Mouse (Mus musculus): ENCODE results near the gene Hspb6.

The Hspb6 gene

DNA sequence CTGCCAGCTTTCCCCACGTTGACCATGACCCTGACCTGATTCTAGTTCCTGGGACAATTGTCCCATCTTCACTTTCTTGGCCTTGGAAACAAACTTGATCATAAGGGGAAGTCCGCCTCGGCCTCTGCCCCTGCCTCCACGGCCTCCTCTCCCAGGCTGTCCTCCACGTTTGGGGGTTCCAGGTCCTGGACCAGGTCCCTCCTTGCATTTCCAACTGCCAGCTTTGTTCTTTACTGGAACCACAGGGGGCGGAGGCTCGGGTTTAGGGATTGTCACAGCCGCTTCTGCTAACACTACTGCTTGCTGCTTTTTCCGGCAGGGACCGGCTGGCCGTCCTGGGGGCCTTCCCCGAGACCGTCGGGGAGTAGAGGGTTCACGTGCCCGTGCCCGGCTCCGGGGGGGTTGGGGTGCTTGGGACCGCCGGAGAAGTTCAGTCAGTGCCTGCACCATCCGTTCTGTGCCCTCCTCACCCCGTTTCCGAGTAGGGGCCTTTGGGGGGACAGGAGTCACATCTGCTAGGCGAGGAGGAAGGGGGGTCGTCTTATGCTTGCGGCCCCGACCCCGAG lies 34.6 kb downstream of the Hspb6 start:
- no peak for DNase-seq (ENCODE audit: low spot score)

DNA sequence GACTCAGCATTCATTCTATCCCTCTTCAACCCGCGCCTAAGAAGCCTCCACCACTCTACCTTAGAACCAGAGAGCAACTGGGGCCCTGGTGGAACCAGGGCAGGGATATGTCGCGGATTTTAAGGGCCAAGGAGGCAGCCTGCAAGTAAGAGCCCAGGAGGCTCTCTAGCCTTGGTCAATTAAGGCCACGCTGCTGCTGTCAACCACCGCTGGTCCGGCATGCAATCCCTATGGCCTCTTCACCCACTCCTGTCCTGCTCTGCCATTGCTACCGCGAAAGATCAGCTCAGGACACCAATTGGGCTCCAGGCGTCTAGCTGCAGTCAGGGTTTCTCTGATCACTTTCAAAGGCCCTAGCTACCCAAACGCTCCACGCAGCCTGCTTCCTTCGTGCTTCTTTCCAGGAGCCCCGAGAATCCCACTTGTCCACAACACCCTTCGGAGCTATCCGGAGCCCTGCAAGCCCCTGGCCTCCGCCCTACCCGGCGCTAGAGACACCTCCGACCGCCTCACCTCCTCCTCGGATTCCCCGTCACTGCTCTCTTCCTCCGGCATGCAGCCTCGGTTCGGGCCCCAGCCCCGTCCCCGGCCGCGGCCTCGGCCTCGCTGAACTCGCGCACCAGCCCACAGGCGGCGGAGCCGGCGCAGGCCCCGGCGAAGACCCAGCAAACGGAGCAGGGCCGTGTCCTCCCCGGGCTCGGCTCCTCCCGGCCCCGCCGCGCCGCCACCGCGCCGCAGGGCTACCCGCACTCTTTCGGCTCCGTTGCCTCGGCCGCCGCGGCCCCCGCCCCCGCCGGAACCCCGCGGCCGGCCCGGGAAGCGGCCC lies 36.1 kb downstream of the Hspb6 start:
- peak; percentile 72 for DNase-seq (ENCODE audit: low spot score)

DNA sequence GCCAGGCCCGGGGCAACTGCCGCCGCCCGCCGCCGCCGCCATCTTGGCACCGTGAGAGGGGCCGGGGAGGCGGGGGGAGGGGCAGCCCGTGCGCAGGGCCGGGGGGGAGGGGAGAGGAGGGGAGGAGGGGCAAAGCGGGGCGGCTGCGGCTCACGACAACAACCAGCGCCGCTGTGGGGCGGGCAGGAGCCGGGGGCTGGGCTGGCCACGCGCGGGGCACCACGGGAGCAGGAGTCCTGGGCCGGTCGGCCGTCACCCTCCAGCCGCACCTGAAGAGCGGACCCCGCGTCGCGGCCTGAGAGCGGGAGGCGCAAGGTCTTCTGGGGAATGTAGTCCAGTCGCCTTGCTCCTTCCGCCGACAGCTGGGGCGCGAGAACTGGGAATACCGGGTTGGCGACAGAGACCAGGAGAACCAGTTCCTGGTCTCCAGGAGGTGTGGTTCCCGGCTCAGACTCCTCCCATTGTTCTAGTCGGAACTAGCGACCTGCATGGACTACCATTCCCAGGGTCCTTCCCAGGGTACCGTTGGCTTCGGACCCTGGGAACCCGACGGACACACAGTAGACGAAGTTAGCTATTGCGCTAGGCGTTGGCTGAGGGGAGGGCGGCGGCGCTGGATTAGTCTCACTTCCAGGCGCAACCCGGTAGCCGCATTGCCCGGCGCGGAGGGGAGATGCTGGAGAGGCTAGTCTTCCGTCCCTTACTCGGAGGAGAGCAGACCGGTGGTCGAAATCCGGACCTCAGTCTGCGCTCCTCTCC lies 36.9 kb downstream of the Hspb6 start, which contains the start of gene Kmt2b:
Gene Kmt2b, minus strand, starts transcription at position 51 of the 759 bp plus-strand sequence.
- DNase-seq (ENCODE audit: low spot score) = peak; percentile 99

DNA sequence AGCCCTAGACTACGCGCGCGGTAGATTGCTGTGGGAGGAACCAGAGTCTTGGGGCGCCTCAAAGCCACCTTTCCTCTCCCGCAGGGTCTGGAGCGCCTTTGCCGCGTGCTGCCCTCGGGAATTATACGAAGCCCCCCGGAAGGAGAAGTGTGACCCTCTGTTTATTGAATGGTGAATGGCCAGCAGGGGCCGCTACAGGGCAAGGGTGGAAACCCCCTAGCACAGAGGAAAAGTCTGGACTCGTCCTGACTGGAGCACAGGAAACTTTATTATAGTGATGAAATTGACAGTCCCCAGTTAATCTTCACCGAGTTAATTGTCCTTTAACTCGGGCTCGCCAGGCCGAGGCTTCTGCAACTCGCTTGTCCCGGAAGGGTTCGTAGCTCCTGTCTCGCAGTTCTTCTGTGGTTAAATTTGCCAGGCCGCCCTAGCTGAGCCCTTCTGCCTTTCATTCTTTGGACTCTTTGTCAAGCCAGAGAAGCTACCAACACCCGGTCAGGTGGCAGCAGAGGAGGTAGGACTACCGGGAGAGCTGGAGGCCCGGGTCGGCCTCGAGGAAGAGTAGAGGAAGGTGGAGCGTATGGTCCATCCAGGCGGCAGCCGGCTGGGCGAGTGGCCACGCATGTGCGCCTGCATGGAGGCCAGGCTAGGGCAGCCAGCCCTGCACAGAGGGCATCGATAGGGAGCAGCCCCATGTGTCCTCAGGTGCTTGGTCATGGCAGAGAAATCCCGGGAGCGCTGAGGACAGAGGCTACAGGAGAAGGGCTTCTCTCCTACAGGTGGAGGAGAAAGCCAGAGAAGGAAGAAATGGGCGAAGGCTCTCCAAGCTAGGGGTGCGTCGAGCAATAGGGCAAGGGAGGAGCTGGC lies 37.7 kb downstream of the Hspb6 start:
- peak; percentile 78 for DNase-seq (ENCODE audit: low spot score)

DNA sequence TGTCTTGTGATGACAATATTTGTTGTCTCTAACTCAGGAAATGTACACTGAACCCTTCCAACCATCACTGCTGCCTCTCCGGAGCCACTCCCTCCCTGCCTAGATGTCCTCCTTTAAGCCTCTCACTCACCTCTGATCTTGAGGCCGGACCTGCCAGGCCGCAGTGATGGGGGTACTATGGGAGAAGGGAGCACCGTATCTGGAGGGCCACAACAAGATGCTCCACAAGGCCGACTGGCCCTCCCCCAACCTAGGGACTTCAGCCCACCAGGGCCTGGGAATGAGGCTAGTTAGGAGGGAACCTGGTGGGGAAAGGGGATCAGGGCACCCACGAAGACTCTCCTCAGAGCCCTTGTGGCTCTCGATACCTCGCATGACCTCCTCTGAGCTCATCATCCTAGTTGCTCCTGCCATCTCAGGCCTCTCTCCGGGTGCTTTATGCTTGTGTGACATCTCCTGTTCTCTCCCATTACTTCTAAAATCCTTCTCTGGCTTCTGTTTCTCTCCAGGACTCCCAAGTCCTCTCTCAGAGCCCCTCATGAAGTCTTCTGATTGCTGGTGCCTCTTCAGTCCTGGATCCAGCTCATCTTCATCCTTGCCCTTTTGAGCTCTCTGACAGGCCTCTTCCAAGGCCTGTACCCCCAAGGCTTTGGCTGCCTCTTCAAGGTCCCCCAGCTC lies 39.1 kb downstream of the Hspb6 start:
- no peak for DNase-seq (ENCODE audit: low spot score)

DNA sequence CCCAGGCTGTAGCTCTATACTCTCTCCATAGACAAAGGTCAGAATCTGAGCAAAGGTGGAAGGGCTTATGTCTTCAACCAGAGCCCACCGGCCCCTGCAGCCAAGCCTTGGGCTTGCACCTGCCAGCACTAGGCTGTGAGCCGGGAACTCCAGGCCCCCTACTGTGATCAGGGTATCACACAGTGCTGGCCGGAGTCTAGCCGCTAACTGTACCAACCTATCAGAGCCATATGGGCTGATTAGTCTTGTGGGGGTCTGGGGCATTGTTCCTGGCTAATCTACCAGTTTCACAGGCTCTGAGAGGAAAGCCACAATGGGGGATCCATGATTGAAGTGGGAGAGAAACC lies 39.6 kb downstream of the Hspb6 start:
- DNase-seq (ENCODE audit: low spot score) = no peak

DNA sequence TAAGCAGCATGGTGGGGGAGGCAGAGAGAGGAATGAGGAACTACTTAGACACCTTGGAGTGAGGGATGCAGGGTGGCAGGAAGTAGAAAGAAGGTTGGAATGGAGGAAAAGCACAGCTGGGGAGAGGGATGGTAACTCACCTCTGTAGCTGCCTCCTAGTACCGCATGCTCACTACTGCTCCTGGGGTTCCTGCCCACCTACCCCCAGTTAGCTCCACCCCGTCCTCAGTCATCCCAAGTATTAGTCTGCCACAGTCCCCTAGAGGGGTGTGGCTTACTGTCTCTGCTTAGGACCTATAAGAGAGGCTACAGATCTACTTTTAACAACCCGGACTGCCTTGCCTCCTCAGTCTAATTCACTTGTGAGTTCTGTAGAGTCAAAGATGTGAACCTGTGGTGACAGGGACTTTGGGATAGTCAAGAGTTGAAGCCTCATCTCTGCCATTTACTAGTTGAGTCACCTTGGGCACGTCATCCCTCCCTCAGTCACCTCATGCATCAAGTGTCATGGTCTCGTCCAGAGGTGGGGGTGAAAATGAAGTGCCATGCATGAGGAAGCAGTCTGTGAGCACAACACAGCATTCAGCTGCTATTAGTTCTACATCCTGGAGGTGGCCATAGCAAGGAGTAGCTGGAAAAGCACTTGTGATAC lies 40.9 kb downstream of the Hspb6 start:
- no peak for DNase-seq (ENCODE audit: low spot score)

DNA sequence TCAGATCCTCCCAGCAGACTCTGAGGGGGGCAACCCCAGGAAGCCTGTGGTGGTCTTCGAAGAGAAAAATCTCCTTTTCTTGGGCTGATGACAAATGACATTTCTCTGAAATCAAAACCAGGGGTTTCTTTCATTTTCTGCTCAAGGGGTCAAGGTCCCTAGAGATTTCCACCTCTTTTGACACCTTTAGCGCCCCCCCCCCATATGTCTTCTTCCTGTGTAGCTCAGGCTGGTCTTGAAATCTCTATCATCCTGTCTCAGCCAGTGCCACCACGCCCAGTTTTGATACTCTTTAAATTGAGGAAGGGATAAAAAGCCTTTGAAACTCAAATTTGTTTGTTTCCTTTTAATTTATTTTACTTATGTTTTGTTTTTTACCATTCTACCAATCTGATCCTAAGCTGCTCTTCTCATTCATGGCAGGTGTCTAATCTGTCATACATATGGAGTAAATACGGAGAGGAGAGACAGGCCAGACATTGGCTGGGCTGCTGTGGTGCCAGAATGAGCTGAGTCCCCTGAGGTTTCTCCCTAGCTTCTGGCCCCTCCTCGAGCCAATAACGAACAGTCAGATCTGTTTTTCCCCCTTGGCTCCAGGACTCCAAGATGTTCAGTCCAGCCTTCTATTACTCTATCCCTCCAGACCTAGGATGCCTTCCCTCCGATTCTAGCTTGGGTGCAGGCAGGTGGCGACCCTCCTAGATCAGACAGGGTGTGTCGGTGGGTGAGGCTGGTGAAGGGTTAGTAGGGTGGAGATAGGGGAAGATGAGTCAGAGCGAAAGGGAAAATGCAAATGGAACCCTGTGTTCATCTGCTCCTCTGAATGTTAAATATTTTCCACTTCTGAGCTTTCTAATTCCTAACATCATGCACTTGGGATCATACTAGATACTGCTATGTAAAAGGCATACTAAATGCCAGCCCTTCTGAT lies 41.9 kb downstream of the Hspb6 start:
- DNase-seq (ENCODE audit: low spot score) = no peak

DNA sequence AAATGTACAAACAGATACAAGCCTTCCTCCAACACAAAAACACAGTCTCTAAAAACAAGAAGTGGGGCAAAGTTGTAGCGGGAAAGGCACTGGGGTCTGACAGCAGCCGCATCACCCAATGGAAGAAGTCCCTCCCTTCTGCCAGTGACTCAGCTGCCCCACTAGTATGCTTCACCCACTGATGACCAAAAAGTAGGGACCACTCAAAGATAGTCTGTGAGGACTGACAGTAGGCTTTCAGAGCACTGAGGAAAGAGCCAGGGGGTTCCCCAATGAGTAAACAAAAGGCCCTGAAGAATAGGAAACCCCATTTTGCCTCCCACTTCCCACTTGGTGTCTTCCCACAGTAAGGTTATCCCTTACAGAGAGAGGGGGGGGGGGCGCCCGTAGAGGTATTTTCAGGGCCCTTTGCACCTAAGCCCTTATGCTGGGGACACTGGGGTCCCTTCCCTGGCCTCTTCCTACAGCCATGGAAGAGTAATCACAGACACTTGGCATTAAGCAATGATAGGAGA lies 42.6 kb downstream of the Hspb6 start:
- no peak for DNase-seq (ENCODE audit: low spot score)

DNA sequence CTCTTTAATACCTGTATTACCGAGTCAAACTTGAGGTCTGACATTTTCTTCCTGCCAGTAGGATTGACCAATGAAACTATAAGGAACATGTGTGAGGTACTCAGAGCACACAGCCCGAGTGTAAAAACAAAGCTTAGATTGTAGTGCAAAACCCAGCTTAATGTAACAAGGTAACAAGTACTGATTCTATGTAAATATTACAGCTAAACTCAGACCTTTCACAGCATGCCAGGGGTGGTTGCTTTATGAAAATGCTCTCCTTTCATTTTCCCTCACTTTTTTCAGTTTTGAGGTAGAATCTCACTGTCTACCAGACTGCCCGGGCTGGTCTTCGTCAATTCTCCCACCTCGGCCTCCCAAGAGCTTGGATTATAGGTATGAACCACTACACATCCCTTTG lies 44.1 kb downstream of the Hspb6 start:
- DNase-seq (ENCODE audit: low spot score) = no peak

DNA sequence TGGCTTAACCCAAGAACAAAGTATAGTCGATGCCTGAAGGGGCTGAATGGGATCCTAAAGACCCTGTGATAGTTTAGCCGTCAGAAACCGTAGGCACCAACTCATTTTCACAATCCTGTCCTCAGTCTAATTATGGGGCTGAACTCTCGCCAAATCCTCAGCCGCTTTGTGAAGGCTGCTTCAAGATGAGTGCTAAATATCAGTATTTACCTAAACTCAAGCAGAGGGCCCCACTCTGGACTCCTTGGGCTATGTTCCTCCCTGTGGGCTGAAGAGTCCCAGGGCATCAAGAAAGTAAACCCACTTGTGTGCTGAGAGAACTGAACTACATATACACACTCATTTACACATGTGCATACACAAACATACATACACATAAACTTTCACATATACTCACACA lies 44.8 kb downstream of the Hspb6 start:
- no peak for DNase-seq (ENCODE audit: low spot score)

DNA sequence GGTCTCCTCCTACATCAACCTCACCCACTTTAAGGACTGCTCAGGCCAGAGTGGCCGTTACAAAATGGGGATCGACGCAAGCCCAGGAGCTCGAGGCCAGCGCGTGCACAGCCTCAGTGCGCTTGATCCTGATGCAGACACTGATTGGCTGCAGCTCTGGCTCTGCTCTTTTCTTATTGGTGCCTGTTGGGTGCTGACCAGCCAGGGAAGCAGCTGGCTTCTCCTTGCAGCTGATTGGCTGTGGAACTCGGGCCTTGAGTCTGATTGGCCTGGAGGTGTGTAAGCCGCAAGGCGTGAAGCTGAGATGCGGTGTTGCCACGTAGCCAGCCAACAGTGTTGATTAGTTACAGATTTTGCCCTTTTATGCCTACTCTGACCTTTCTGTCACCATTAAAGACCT lies 46.8 kb downstream of the Hspb6 start, which contains the start of gene Zbtb32:
Gene Zbtb32, minus strand, starts transcription at position 124 of the 400 bp plus-strand sequence.
- peak; percentile 93 for DNase-seq (ENCODE audit: low spot score)

DNA sequence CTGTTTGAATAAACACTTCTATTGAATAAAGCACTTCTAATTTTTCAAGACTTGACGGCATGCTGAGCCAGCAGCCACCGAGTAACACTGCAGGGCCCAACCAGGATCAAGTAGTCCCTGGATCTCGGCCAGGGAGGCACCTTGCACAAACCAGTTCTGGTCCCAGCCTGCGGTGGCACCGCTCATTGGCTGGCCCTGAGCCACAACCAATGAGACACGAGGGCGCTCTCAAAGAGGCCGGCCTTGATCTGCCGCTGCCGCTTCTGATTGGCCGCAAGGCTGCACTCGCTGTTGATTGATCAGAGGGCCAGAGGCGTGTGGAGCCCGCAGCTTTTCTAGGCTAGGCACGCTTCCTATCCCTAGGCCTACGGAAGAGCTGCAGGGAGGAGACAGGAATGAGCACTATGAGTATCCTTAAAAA lies 48.0 kb downstream of the Hspb6 start:
- peak; percentile 95 for DNase-seq (ENCODE audit: low spot score)

DNA sequence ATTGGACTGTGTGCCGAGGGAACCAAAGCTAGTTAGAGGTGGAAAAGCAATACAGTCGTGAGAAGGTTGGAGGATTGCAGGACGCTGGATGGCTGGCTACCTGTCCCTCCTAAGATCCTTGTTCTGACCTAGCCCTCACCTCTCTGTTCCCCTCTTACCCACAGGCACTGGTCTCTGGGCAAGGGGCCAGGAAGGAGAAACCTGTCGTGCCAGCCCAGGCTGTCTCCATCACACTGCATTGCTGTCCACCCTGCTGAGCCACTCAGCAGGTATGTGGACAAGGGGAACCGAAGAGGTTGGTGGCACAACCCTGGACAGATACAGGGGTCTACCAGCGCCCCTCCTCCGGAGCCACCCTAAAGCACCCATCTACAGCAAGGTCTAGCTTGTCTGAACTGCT lies 48.7 kb downstream of the Hspb6 start:
- no peak for DNase-seq (ENCODE audit: low spot score)

DNA sequence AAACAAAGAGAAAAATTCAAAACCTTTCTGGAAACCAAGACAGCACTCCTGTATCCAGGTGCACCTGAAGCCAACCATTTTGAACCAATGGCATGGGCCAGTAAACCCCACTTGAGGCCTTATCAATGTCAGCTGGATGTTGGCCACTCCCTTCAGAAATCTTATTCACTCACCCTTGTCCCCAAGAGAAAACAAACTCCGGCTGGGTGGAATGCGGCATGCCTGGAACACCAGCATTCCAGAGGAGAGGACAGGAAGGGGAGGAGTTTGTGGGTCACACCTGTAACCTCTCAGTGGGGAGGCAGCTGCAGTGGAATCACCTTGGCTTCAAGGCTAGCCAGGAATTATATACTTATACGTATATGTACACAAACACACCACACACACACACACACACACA lies 50.6 kb downstream of the Hspb6 start:
- no peak for DNase-seq (ENCODE audit: low spot score)

DNA sequence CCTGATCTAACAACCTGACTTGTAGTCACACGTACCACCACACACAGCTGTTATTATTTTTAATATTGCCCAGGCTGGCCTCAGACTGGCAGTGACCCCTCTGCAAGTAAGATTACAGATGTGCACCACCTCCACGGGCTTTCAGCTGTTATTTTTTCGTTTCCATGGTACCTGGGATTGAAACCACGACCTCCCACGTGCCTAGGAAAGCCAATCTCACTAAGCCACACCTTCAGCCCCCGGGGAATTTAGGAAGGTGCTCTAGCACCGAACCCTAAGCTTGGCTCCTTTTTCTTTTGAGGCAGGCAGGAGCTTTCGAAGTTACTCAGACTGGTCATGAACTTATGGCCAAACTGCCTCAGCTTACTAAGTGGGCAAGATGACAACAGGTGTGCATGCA lies 52.4 kb downstream of the Hspb6 start:
- no peak for DNase-seq (ENCODE audit: low spot score)

DNA sequence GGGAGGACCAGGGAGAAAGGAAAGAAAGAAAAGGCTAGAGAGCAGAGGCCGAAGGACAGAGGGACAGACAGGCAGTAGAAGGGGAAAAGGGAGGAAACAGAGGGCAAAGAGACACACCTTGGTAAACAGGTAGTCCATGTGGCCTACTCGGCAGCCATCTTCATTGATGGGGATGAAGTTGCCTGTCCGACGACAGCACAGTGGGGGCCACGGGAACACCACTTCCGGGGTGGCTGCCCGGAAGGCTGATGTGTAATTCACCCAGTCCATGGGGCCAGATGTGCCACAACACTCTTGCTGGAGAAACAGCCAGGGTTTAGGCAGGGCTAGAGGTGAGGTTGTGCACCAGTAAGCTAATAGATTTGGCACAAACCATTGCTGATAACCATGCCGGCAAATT lies 53.0 kb downstream of the Hspb6 start:
- no peak for DNase-seq (ENCODE audit: low spot score)
